Mouse (Mus musculus) intestine, postnatal 0 days (tissue): ENCODE data around the gene Dab1. TPM values are rescaled to one million over a fixed set of nuclear protein-coding genes. Genes with fewer than 3 reads are reported as not detected.

Source experiments
- ATAC-seq: fragments of 200-750 bp; cut with Nextera tagmentation; 2 replicates; pipeline ENCODE4 v1.8.0; 2017; ENCODE audit warnings: mild to moderate bottlenecking, moderate TSS enrichment, moderate library complexity
- H3K27ac ChIP-seq: fragments of 300-500 bp; sonication (generic); 2 replicates; pipeline ENCODE4 v1.5.1; 2014; ENCODE audit warnings: mild to moderate bottlenecking, low read depth, low read length, moderate library complexity
- H3K27me3 ChIP-seq: fragments of 300-500 bp; sonication (generic); replicated peaks from 2 replicates; pipeline ENCODE4 v1.6.1; 2014; ENCODE audit warnings: low read length, mixed read lengths; ENCODE audit not compliant: control insufficient read depth, insufficient read depth
- H3K36me3 ChIP-seq: fragments of 300-500 bp; sonication (generic); 2 replicates; pipeline ENCODE4 v1.6.1; 2014; ENCODE audit warnings: mild to moderate bottlenecking, moderate library complexity; ENCODE audit not compliant: control insufficient read depth, insufficient read depth
- H3K4me1 ChIP-seq: fragments of 300-500 bp; sonication (generic); replicated peaks from 2 replicates; pipeline ENCODE4 v1.6.1; 2014; ENCODE audit warnings: antibody characterized with exemption, low read length, mixed read lengths; ENCODE audit not compliant: control insufficient read depth, insufficient read depth
- H3K4me2 ChIP-seq: fragments of 300-500 bp; sonication (generic); replicated peaks from 2 replicates; pipeline ENCODE4 v1.6.1; 2014; ENCODE audit warnings: low read depth, mild to moderate bottlenecking, moderate library complexity
- H3K4me3 ChIP-seq: fragments of 300-500 bp; sonication (generic); 2 replicates; pipeline ENCODE4 v1.5.1; 2014; ENCODE audit warnings: low read depth, low read length
- H3K9ac ChIP-seq: fragments of 300-500 bp; sonication (generic); 2 replicates; pipeline ENCODE4 v1.6.1; 2014; ENCODE audit warnings: mild to moderate bottlenecking, low read depth, low read length
- H3K9me3 ChIP-seq: fragments of 300-500 bp; sonication (generic); 2 replicates; pipeline ENCODE4 v1.6.1; 2016; ENCODE audit warnings: mixed run types; ENCODE audit not compliant: control insufficient read depth
- CTCF ChIP-seq: sonication (generic); IDR thresholded peaks from 2 replicates; pipeline ENCODE4 v1.5.1; 2016; ENCODE audit warnings: low read depth, mild to moderate bottlenecking, control low read depth, antibody characterized with exemption, moderate library complexity
- WGBS: fragments of 180-500 bp; shearing (Covaris S2); extraction: QIAGEN DNeasy Blood & Tissue Kit; methylation state at CpG from one replicate; pipeline ENCODE4 v1.1.7; 2014; 5-methylcytosine and 5-hydroxymethylcytosine counted together
- polyA plus RNA-seq: library from polyadenylated mRNA; unstranded; fragments of >200 nt; fragmentation: Nextera tagmentation; extraction: Ambion mirVana; gene quantifications from 2 replicates; pipeline ENCODE4 v1.2.1, GENCODE M21; 2015

The Dab1 gene
- polyA plus RNA-seq, 1 experiment from 2014 or later = 61.3 TPM

- Histone ChIP-seq H3K4me2 (peak overlapping the region; percentile 97), H3K27ac (no peak overlapping the region), H3K9me3 (no peaks in the 10 kb centered on the region), H3K27me3 (0 out of 2 replicates have a peak, but pooled peaks cover 14% of the 10 kb centered on the region), H3K4me1 (no peaks in the 10 kb centered on the region), H3K9ac (0 out of 2 replicates have a peak overlapping the region, but pooled peaks have one; percentile 71), H3K4me3 (peak overlapping the region; percentile 77), H3K36me3 (no peaks in the 10 kb centered on the region)
- no peak for ATAC-seq
- WGBS = 30% methylated on average over 8 of the region's 8 CpGs
- no peak for TF ChIP-seq CTCF
Observed at GRCm38 (mm10) chr4:104366491-104366890, 747.3 kb downstream of the Dab1 start.

GRCm38 (mm10) chr4:104366894-104367740 is 748.0 kb downstream of the Dab1 start:
- under 1% methylated on average over 79 of the region's 94 CpGs for WGBS
- 0 out of 2 replicates have a peak, but pooled peaks cover 14% of the 10 kb centered on the region for H3K27me3 ChIP-seq
- H3K4me3 ChIP-seq = peak overlapping the region; percentile 77
- H3K9me3 ChIP-seq = no peaks in the 10 kb centered on the region
- H3K27ac ChIP-seq = peak overlapping the region; percentile 57; the same call in 1 of the 2 replicates
- H3K9ac ChIP-seq = peak overlapping the region; percentile 71
- peak; percentile 36 for TF ChIP-seq CTCF
- H3K4me1 ChIP-seq = no peaks in the 10 kb centered on the region
- H3K36me3 ChIP-seq = no peaks in the 10 kb centered on the region
- peak overlapping the region; percentile 97 for H3K4me2 ChIP-seq
- ATAC-seq = peak; percentile 87

- no peak for TF ChIP-seq CTCF
- Histone ChIP-seq H3K36me3 (no peaks in the 10 kb centered on the region), H3K27me3 (0 out of 2 replicates have a peak, but pooled peaks cover 14% of the 10 kb centered on the region), H3K4me1 (no peaks in the 10 kb centered on the region), H3K4me2 (peak overlapping the region; percentile 97), H3K27ac (no peak overlapping the region), H3K4me3 (peak overlapping the region; percentile 77), H3K9me3 (no peaks in the 10 kb centered on the region), H3K9ac (peak overlapping the region; percentile 71)
- WGBS = under 1% methylated on average over 48 of the region's 48 CpGs
- ATAC-seq = peak; percentile 54
Observed at GRCm38 (mm10) chr4:104367741-104368411, 748.7 kb downstream of the Dab1 start.

- 0 out of 2 replicates have a peak, but pooled peaks cover 14% of the 10 kb centered on the region for H3K27me3 ChIP-seq
- ATAC-seq = no peak
- 1% methylated on average over 20 of the region's 20 CpGs for WGBS
Observed at GRCm38 (mm10) chr4:104368561-104369021, 749.4 kb downstream of the Dab1 start.

GRCm38 (mm10) chr4:104369091-104369490 is 749.9 kb downstream of the Dab1 start:
- ATAC-seq = no peak
- Histone ChIP-seq H3K4me2 (peak overlapping the region; percentile 97), H3K27me3 (0 out of 2 replicates have a peak, but pooled peaks cover 14% of the 10 kb centered on the region), H3K9ac (no peak overlapping the region), H3K9me3 (no peaks in the 10 kb centered on the region), H3K27ac (no peak overlapping the region), H3K4me3 (peak overlapping the region; percentile 77), H3K36me3 (no peaks in the 10 kb centered on the region), H3K4me1 (no peaks in the 10 kb centered on the region)
- TF ChIP-seq CTCF = no peak
- 27% methylated on average over 7 of the region's 7 CpGs for WGBS

More at GRCm38 (mm10) chr4:104368561-104369021, 749.4 kb downstream of the Dab1 start:
- Histone ChIP-seq H3K36me3 (no peaks in the 10 kb centered on the region), H3K4me1 (no peaks in the 10 kb centered on the region), H3K9ac (peak overlapping the region; percentile 71; the same call in 1 of the 2 replicates), H3K4me3 (peak overlapping the region; percentile 77), H3K9me3 (no peaks in the 10 kb centered on the region), H3K27ac (no peak overlapping the region), H3K4me2 (peak overlapping the region; percentile 97)
- TF ChIP-seq CTCF = peak; percentile 49

GRCm38 (mm10) chr4:104371136-104371535 is 752.0 kb downstream of the Dab1 start:
- H3K4me1 ChIP-seq = no peaks in the 10 kb centered on the region
- H3K9ac ChIP-seq = no peak overlapping the region
- WGBS = 66% methylated on average over 8 of the region's 8 CpGs
- H3K9me3 ChIP-seq = no peaks in the 10 kb centered on the region
- H3K4me2 ChIP-seq = no peak overlapping the region
- H3K36me3 ChIP-seq = no peaks in the 10 kb centered on the region
- ATAC-seq = no peak
- H3K4me3 ChIP-seq = no peak overlapping the region
- no peak overlapping the region for H3K27ac ChIP-seq
- no peak for TF ChIP-seq CTCF
- H3K27me3 ChIP-seq = 0 out of 2 replicates have a peak, but pooled peaks cover 14% of the 10 kb centered on the region
